Mouse (Mus musculus) CD4-positive, CD25-positive, alpha-beta regulatory T cell, adult 4 months (primary cell): ENCODE data around the gene Atp8a2. TPM values are rescaled to one million over a fixed set of nuclear protein-coding genes. Genes with fewer than 3 reads are reported as not detected.

ENCODE experiments used
- ATAC-seq: one replicate; pipeline ENCODE4 v1.8.0; 2017
- polyA plus RNA-seq, 2 experiments: library from polyadenylated mRNA; unstranded; fragments of 100-300 nt; shearing (Covaris generic); gene quantifications; one replicate each; pipeline ENCODE4 v1.2.1; 2017

Atp8a2 gene
- polyA plus RNA-seq, 2 experiments from 2014 or later = 0.98 to 1.9 TPM

DNA sequence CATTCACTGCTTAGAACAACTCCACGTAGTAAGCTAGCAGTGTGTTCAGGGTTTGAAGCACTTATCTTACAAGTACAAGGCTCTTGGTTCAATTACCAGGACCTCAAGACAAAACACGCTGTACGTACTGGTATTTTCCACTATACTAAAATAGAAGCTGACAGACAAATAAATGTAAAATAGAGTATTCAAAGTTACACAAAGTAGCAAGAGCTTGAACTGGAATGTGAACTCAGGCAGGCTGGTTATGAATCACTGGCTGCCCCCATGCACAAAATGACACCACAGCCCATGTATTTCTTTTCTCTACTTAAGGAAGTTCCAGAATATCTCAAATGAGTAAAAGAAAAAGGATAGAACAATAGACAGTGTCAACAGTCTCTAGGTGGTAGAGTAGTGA, 602.0 kb downstream of the Atp8a2 start:
- ATAC-seq = no peak

DNA sequence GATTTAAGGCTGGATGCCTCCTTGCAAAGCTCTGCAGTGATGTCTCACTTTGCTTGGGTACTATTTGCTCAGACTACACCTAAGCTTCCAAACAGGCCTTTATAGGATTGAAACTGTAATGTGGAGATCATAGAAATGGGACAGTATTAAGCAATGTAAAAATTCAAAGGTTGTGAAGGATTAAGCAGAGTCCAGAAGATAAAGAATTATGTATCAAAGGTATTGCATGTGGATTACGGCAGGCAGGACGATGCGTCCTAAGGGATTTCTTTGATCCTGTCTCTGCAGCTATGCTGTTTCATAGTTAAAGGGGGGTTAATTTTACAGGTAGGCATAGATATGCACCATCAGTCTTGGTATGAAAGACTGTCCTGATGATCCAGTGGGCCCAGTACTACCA, 604.4 kb downstream of the Atp8a2 start:
- ATAC-seq = no peak

DNA sequence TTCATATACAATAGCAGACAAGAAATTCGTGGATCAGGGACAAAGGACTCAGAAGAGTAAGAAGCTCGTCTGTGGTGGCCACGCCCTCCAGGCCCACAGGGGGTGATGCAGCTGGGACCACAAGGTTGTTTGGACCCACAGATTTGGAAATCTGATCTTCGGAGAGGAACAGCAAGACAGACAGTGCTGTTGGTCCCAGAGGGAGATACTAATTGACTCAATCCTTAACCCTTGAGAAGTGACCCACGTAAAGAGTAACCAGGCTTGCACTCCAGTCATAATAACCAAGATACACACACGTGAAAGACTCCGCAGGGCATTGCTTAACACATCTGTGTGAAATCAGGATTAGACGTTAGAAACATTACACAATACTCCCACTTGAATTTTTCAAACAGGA, 605.1 kb downstream of the Atp8a2 start:
- no peak for ATAC-seq

DNA sequence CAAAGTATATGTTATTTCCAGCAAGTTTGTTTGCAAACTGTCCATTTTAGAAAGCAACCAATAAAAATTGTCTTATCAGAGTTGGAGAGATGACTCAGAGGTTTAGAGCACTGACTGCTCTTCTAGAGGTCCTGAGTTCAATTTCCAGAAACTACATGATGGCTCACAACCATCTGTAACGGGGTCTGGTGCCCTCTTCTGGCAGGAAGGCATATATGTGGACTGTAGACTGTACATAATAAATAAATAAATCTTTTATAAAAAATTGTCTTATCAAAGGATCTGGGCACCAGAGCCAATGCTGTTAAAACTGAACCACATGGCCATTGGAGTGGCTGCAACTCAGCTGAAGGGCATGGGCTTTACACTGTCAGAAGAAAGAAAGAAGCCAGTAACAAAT, 606.4 kb downstream of the Atp8a2 start:
- peak; percentile 61 for ATAC-seq

Other genes with a start within 250 kb of the Atp8a2 start
- gene Nupl1, start 54.3 kb upstream of the Atp8a2 start, polyA plus RNA-seq = under 1 TPM; 0.09 to 0.30 TPM
- 10 to 100 TPM; 14.7 to 20.6 TPM for gene Gm49336, start 54.3 kb upstream of the Atp8a2 start, polyA plus RNA-seq
- 10 to 100 TPM; 45.4 to 59.2 TPM for gene Mtmr6, start 68.0 kb upstream of the Atp8a2 start, polyA plus RNA-seq
- gene Amer2, start 176.1 kb upstream of the Atp8a2 start, polyA plus RNA-seq = not detected